Mouse (Mus musculus) MEL (cell line): ENCODE measurements around the gene Dhrs1. TPM values are rescaled to one million over a fixed set of nuclear protein-coding genes. Genes with fewer than 3 reads are reported as not detected.
A peak's percentile ranks its signal among the peaks of the same experiment; 100 is the strongest.

Experiments used
- DNase-seq: peaks from one replicate; pipeline ENCODE4 v3.0.0; 2011; ENCODE audit warnings: low read depth, low spot score
- H3K27ac ChIP-seq: 2 replicates; pipeline ENCODE4 v1.5.1; 2012; ENCODE audit warnings: low read depth, mild to moderate bottlenecking, control low read depth, low read length, moderate library complexity; ENCODE audit not compliant: control insufficient read depth
- H3K27me3 ChIP-seq, 2 experiments: fragments of 150-350 bp in 1 of 2; sonication (generic) in 1 of 2; 2 replicates each; pipeline ENCODE4 v1.6.1; 2012; ENCODE audit warnings: low read length in 2 of 2, mild to moderate bottlenecking in 2 of 2, improper control_type of control experiment in 1 of 2, moderate library complexity in 1 of 2; ENCODE audit not compliant: insufficient read depth in 2 of 2, control insufficient read depth in 1 of 2
- H3K36me3 ChIP-seq, 2 experiments: 2 replicates each; pipeline ENCODE4 v1.6.1; 2012 to 2014; ENCODE audit warnings: low read length in 2 of 2, improper control_type of control experiment in 1 of 2, inconsistent platforms in 1 of 2, mild to moderate bottlenecking in 1 of 2; ENCODE audit not compliant: insufficient read depth in 2 of 2, control insufficient read depth in 1 of 2
- H3K4me1 ChIP-seq, 2 experiments: fragments of 150-350 bp in 1 of 2; sonication (generic) in 1 of 2; 2 replicates each; pipeline ENCODE4 v1.6.1; 2012; ENCODE audit warnings: low read length in 2 of 2, improper control_type of control experiment in 1 of 2, mild to moderate bottlenecking in 1 of 2; ENCODE audit not compliant: insufficient read depth in 2 of 2, control insufficient read depth in 1 of 2
- H3K4me3 ChIP-seq, 2 experiments: fragments of 150-350 bp in 1 of 2; sonication (generic) in 1 of 2; 2 replicates each; pipeline ENCODE4 v1.5.1; 2012; ENCODE audit warnings: low read depth in 2 of 2, low read length in 2 of 2, mild to moderate bottlenecking in 2 of 2, moderate library complexity in 2 of 2, control low read depth in 1 of 2, improper control_type of control experiment in 1 of 2; ENCODE audit not compliant: control insufficient read depth in 1 of 2, insufficient read depth in 1 of 2
- H3K79me2 ChIP-seq: 2 replicates; pipeline ENCODE4 v1.6.1; 2012; ENCODE audit warnings: mild to moderate bottlenecking, low read length, moderate library complexity; ENCODE audit not compliant: control insufficient read depth, poor library complexity, insufficient read depth
- H3K9ac ChIP-seq: 2 replicates; pipeline ENCODE4 v1.6.1; 2012; ENCODE audit warnings: low read depth, mild to moderate bottlenecking, control low read depth, low read length, moderate library complexity; ENCODE audit not compliant: control insufficient read depth, poor library complexity, severe bottlenecking
- H3K9me3 ChIP-seq: fragments of 150-350 bp; sonication (generic); replicated peaks from 2 replicates; pipeline ENCODE4 v1.6.1; 2012; ENCODE audit warnings: mild to moderate bottlenecking, low read length, improper control_type of control experiment, moderate library complexity; ENCODE audit not compliant: insufficient read depth
- BHLHE40 ChIP-seq: IDR thresholded peaks from 2 replicates; pipeline ENCODE4 v1.6.1; 2012; ENCODE audit warnings: low read depth, mild to moderate bottlenecking, inconsistent platforms, low read length, improper control_type of control experiment, borderline replicate concordance
- CHD2 ChIP-seq: IDR thresholded peaks from 2 replicates; pipeline ENCODE4 v1.6.1; 2011; ENCODE audit warnings: low read length, improper control_type of control experiment
- CTCF ChIP-seq, 3 experiments: IDR thresholded peaks in 2 of 3; conservative IDR thresholded peaks in 1 of 3; 2 replicates each; pipeline ENCODE4 v1.5.1; 2011 to 2012; ENCODE audit warnings: low read length in 3 of 3, low read depth in 2 of 3, mild to moderate bottlenecking in 2 of 3, improper control_type of control experiment in 1 of 3, inconsistent platforms in 1 of 3, mixed read lengths in 1 of 3, moderate library complexity in 1 of 3; ENCODE audit not compliant: control insufficient read depth in 1 of 3, insufficient read depth in 1 of 3, poor library complexity in 1 of 3, severe bottlenecking in 1 of 3
- EP300 ChIP-seq, 2 experiments: IDR thresholded peaks; 2 replicates each; pipeline ENCODE4 v1.6.1; 2011; ENCODE audit warnings: improper control_type of control experiment in 2 of 2, low read length in 2 of 2, low read depth in 1 of 2, mild to moderate bottlenecking in 1 of 2
- ETS1 ChIP-seq: IDR thresholded peaks from 2 replicates; pipeline ENCODE4 v1.6.1; 2012; ENCODE audit warnings: low read depth, mild to moderate bottlenecking, inconsistent platforms, low read length, improper control_type of control experiment, moderate library complexity
- GABPA ChIP-seq: IDR thresholded peaks from 2 replicates; pipeline ENCODE4 v1.6.1; 2012; ENCODE audit warnings: low read depth, mild to moderate bottlenecking, inconsistent platforms, low read length, improper control_type of control experiment, moderate library complexity
- HCFC1 ChIP-seq: IDR thresholded peaks from 2 replicates; pipeline ENCODE4 v1.6.1; 2012; ENCODE audit warnings: low read depth, mild to moderate bottlenecking, inconsistent platforms, low read length, improper control_type of control experiment, moderate library complexity
- JUND ChIP-seq: IDR thresholded peaks from 2 replicates; pipeline ENCODE4 v1.6.1; 2011; ENCODE audit warnings: low read depth, mild to moderate bottlenecking, improper control_type of control experiment, low read length
- KAT2A ChIP-seq: conservative IDR thresholded peaks from 2 replicates; pipeline ENCODE4 v1.6.1; 2012; ENCODE audit warnings: low read depth, low read length, improper control_type of control experiment, inconsistent platforms
- MYB ChIP-seq: IDR thresholded peaks from 2 replicates; pipeline ENCODE4 v1.6.1; 2011; ENCODE audit warnings: mild to moderate bottlenecking, low read depth, low read length, improper control_type of control experiment
- MYC ChIP-seq: IDR thresholded peaks from 2 replicates; pipeline ENCODE4 v1.6.1; 2011; ENCODE audit warnings: low read depth, mild to moderate bottlenecking, low read length, improper control_type of control experiment, moderate library complexity
- NELFE ChIP-seq: IDR thresholded peaks from 2 replicates; pipeline ENCODE4 v1.6.1; 2011; ENCODE audit warnings: low read depth, low read length, improper control_type of control experiment
- POLR2A ChIP-seq, 2 experiments: IDR thresholded peaks; 2 replicates each; pipeline ENCODE4 v1.6.1; 2011 to 2012; ENCODE audit warnings: low read length in 2 of 2, mild to moderate bottlenecking in 2 of 2, control low read depth in 1 of 2, improper control_type of control experiment in 1 of 2, low read depth in 1 of 2, moderate library complexity in 1 of 2; ENCODE audit not compliant: control insufficient read depth in 1 of 2, insufficient read depth in 1 of 2, poor library complexity in 1 of 2
- POLR2AphosphoS5 ChIP-seq: IDR thresholded peaks from 2 replicates; pipeline ENCODE4 v1.6.1; 2012; ENCODE audit warnings: low read depth, borderline replicate concordance, mild to moderate bottlenecking, inconsistent platforms, low read length, moderate library complexity, mixed read lengths
- RAD21 ChIP-seq: IDR thresholded peaks from 2 replicates; pipeline ENCODE4 v1.6.1; 2011; ENCODE audit warnings: mild to moderate bottlenecking, low read depth, low read length, improper control_type of control experiment
- SMC3 ChIP-seq: IDR thresholded peaks from 2 replicates; pipeline ENCODE4 v1.6.1; 2011; ENCODE audit warnings: low read depth, low read length, improper control_type of control experiment
- TAL1 ChIP-seq: IDR thresholded peaks from 2 replicates; pipeline ENCODE4 v1.6.1; 2012; ENCODE audit warnings: mild to moderate bottlenecking, inconsistent platforms, low read length, moderate library complexity, mixed read lengths
- TCF12 ChIP-seq: IDR thresholded peaks from 2 replicates; pipeline ENCODE4 v1.6.1; 2014; ENCODE audit warnings: low read depth, mild to moderate bottlenecking, inconsistent platforms, low read length, improper control_type of control experiment, moderate library complexity
- USF1 ChIP-seq: IDR thresholded peaks from 2 replicates; pipeline ENCODE4 v1.6.1; 2014; ENCODE audit warnings: low read depth, mild to moderate bottlenecking, inconsistent platforms, low read length, improper control_type of control experiment, moderate library complexity
- USF2 ChIP-seq, 2 experiments: IDR thresholded peaks; 2 replicates each; pipeline ENCODE4 v1.6.1; 2011 to 2012; ENCODE audit warnings: improper control_type of control experiment in 2 of 2, low read length in 2 of 2, borderline replicate concordance in 1 of 2, inconsistent platforms in 1 of 2, low read depth in 1 of 2, mild to moderate bottlenecking in 1 of 2; ENCODE audit not compliant: insufficient read depth in 1 of 2
- ZC3H11A ChIP-seq: IDR thresholded peaks from 2 replicates; pipeline ENCODE4 v1.6.1; 2012; ENCODE audit warnings: low read depth, mild to moderate bottlenecking, inconsistent platforms, low read length, improper control_type of control experiment
- ZMIZ1 ChIP-seq: IDR thresholded peaks from 2 replicates; pipeline ENCODE4 v1.6.1; 2012; ENCODE audit warnings: low read depth, mild to moderate bottlenecking, inconsistent platforms, low read length, improper control_type of control experiment, moderate library complexity
- ZNF384 ChIP-seq: IDR thresholded peaks from 2 replicates; pipeline ENCODE4 v1.6.1; 2012; ENCODE audit warnings: low read depth, mild to moderate bottlenecking, inconsistent platforms, low read length, improper control_type of control experiment
- polyA plus RNA-seq, 2 experiments: library from polyadenylated mRNA; stranded (reverse) in 1 of 2; unstranded in 1 of 2; fragments of >175 nt in 1 of 2; fragments of >200 nt in 1 of 2; gene quantifications; 2 replicates each; pipeline versions ENCODE4 v1.2.1 to v1.2.4; 2012; ENCODE audit warnings: low replicate concordance in 2 of 2, low read depth in 1 of 2; ENCODE audit not compliant: insufficient read length in 2 of 2, insufficient read depth in 1 of 2, missing spikeins in 1 of 2
- total RNA-seq: library from RNA; depleted of rRNA; stranded (reverse); fragments of 300-350 nt; gene quantifications from 2 replicates; pipeline ENCODE4 v1.2.3, GENCODE M21; 2012

Gene Dhrs1
- total and polyA plus RNA-seq, 3 experiments: 20.0 to 48.8 TPM; not detected in 1

DNA sequence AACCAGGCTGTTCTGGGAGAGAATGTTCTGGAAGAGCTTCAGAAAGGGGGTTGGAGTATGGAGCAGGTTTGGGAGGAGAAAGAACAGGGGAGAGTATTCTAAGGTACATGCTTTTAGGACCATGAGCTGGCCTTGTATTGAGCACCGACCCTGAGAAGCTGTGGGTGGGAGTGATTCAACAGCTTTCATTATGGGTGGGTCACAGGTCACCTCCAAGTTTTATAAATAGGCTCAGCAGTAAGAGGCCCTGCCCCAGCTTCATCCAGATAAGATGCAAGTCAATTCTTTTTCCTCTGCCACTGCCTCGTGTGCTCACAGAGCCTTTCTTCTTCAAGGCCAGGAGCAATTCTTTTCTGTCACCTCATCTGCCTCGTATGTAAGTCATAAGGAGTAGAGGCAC lies 31.7 kb upstream of the Dhrs1 start:
- Histone ChIP-seq H3K4me3 (no peak overlapping the region), H3K27me3 (no peaks in the 10 kb centered on the region), H3K4me1 (peaks cover 5 to 16% of the 10 kb centered on the region in 2 experiments; a peak in 3 of 4 replicates), H3K9ac (no peak overlapping the region), H3K9me3 (no peaks in the 10 kb centered on the region), H3K79me2 (no peaks in the 10 kb centered on the region), H3K36me3 (peaks cover 0 to 7% of the 10 kb centered on the region in 2 experiments; a peak in 2 of 4 replicates), H3K27ac (no peak overlapping the region)
- TF ChIP-seq NELFE (no peak), ZNF384 (no peak), MYB (no peak), POLR2A (IDR thresholded peaks at IDR 0.05; ENCODE audit: control insufficient read depth in 1 of 2, insufficient read depth in 1 of 2, low read depth in 1 of 2, low read length in 2 of 2, poor library complexity in 1 of 2) (no peak), CHD2 (no peak), TAL1 (no peak), USF1 (no peak), EP300 (IDR thresholded peaks at IDR 0.05; ENCODE audit: low read depth in 1 of 2, low read length in 2 of 2) (no peak), USF2 (IDR thresholded peaks at IDR 0.05; ENCODE audit: borderline replicate concordance in 1 of 2, insufficient read depth in 1 of 2, low read depth in 1 of 2, low read length in 2 of 2) (no peak), SMC3 (no peak), GABPA (no peak)
- DNase-seq: no peak

DNA sequence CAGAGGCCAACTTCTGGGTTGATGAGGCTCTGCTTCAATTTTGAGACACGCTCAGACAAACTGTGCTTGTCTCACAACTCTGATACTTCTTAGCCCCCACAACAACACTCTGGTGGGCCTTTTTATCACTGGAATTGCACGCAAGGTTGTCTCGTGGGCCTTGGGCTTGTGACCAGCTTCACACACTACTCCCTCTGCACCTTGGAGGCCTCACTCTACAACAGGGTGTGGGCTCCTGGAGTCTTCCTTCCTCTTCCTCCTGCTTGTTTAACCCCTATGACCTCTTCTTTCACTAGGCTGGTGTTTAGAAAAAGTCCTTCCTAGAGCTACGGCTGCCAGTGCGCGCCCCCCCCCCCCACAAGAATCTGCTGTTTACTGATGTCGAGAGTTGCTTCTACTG lies 31.2 kb upstream of the Dhrs1 start:
- H3K9ac ChIP-seq: no peak overlapping the region
- peaks cover 5 to 16% of the 10 kb centered on the region in 2 experiments; a peak in 3 of 4 replicates for H3K4me1 ChIP-seq
- H3K27me3 ChIP-seq: no peaks in the 10 kb centered on the region
- H3K27ac ChIP-seq: no peak overlapping the region
- TF ChIP-seq CTCF (IDR thresholded peaks at IDR 0.05 in 2 of 3, conservative IDR thresholded peaks at IDR 0.05 in 1 of 3; ENCODE audit: control insufficient read depth in 1 of 3, insufficient read depth in 1 of 3, low read depth in 2 of 3, low read length in 3 of 3, poor library complexity in 1 of 3, severe bottlenecking in 1 of 3) (no peak), RAD21 (no peak), KAT2A (no peak)
- TF ChIP-seq, all 39 proteins: peak for 0
- Histone ChIP-seq H3K9me3 (no peaks in the 10 kb centered on the region), H3K36me3 (peaks cover 0 to 7% of the 10 kb centered on the region in 2 experiments; a peak in 2 of 4 replicates), H3K4me3 (no peak overlapping the region), H3K79me2 (no peaks in the 10 kb centered on the region)
- DNase-seq: no peak

DNA sequence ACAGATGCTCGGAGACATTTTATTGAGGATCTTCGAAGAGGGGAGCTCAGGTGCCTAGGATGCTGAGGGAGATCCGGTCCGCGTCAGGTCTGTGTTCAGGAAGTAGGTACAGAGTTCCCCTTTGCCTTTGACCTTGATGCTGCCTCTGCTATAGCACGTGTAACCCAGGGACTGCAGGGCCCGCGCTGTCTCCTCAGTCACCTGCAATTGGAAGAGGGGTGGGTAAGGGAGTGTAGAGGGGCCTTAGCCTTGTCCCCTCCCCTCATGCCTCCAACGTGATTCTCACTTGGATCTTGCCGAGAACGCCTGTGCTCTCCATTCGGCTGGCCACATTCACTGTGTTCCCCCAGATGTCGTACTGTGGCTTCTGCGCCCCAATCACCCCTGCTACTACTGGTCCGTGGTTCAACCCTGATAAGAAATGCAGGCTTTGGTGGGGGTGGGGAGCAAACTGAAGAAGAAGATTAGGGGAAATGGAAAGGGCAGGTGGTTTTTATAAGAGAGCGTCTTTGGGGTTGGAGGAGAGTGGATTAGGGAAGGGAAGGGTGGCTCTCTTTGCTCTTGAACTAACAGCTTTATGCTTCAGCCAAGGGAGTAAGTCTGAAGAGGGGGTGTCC lies 23.7 kb upstream of the Dhrs1 start:
- Histone ChIP-seq H3K4me3 (peak overlapping the region; percentile 6 to 40; a peak in 3 of 4 replicates), H3K9ac (peak overlapping the region; percentile 77), H3K79me2 (peaks cover 2% of the 10 kb centered on the region; the same call in 1 of the 2 replicates), H3K4me1 (peaks cover 6 to 42% of the 10 kb centered on the region in 2 experiments), H3K27me3 (no peaks in the 10 kb centered on the region), H3K27ac (peak overlapping the region; percentile 95), H3K9me3 (no peaks in the 10 kb centered on the region), H3K36me3 (peaks cover 0 to 18% of the 10 kb centered on the region in 2 experiments; a peak in 2 of 4 replicates)
- DNase-seq: peak; percentile 94
- no peak for TF ChIP-seq ZC3H11A
- TF ChIP-seq HCFC1: peak; percentile 72
- no peak for TF ChIP-seq RAD21
- TF ChIP-seq ZMIZ1: peak; percentile 57
- TF ChIP-seq EP300 (IDR thresholded peaks at IDR 0.05; ENCODE audit: low read depth in 1 of 2, low read length in 2 of 2): peak; percentile 65 to 89
- TF ChIP-seq ETS1: peak; percentile 62; the same call in 1 of the 2 replicates
- peak; percentile 54 for TF ChIP-seq TAL1
- 0 out of 2 replicates have a peak, but pooled peaks have one; percentile 45 for TF ChIP-seq POLR2AphosphoS5
- no peak; the same call in 1 of the 2 replicates for TF ChIP-seq ZNF384
- no peak for TF ChIP-seq GABPA
- TF ChIP-seq CHD2: peak; percentile 74
- TF ChIP-seq BHLHE40: peak; percentile 62; the same call in 1 of the 2 replicates
- TF ChIP-seq CTCF (IDR thresholded peaks at IDR 0.05 in 2 of 3, conservative IDR thresholded peaks at IDR 0.05 in 1 of 3; ENCODE audit: control insufficient read depth in 1 of 3, insufficient read depth in 1 of 3, low read depth in 2 of 3, low read length in 3 of 3, poor library complexity in 1 of 3, severe bottlenecking in 1 of 3): no peak
- peak; percentile 91 for TF ChIP-seq TCF12
- peak; percentile 93 for TF ChIP-seq MYC
- TF ChIP-seq KAT2A: peak; percentile 24; the same call in 1 of the 2 replicates
- no peak for TF ChIP-seq JUND
